Mouse (Mus musculus): Measurements from ENCODE around the gene Lin52. TPM values are rescaled to one million over a fixed set of nuclear protein-coding genes. Genes with fewer than 3 reads are reported as not detected.

Lin52 gene
- polyA plus RNA-seq, 1 experiment from 2014 or later, result 23.5 TPM

DNA sequence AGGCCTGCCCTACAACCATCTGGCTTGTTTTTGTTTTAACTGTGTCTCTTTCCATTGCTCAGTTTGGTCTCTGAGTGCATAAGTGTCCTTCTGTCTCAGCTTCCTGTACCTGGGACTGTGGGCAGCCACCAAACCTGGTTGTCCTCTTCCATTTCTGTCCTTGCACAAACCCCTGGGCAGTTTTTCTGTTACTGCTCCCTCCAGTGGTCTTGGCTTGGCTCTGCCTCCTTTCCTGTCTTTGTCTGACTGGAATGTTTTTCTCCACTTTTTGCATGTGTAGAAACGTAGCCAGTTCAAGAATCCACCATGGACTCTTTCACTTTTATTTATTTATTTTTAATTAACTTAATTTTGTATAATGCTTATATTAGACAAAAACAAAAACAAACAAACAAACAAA, 8.6 kb downstream of the Lin52 start:
- no peak overlapping the region for H3K4me3 ChIP-seq (ENCODE audit: low read length)
- ATAC-seq (ENCODE audit: low read depth), result no peak
- H3K9me3 ChIP-seq (ENCODE audit: control insufficient read depth, low read length), result no peaks in the 10 kb centered on the region
- WGBS, result 62% methylated on average over 1 of the region's 1 CpGs
- no peak overlapping the region for H3K4me2 ChIP-seq (ENCODE audit: low read depth, low read length)
- no peaks in the 10 kb centered on the region for H3K27me3 ChIP-seq (ENCODE audit: control insufficient read depth, insufficient read depth, low read depth, low read length)
- no peak overlapping the region for H3K27ac ChIP-seq (ENCODE audit: low read length)
- H3K9ac ChIP-seq (ENCODE audit: low read length), result no peak overlapping the region
- no peaks in the 10 kb centered on the region for H3K4me1 ChIP-seq (replicated peaks; ENCODE audit: control insufficient read depth, insufficient read depth, low read length)
- H3K36me3 ChIP-seq (ENCODE audit: control insufficient read depth, insufficient read depth, low read length), result peaks cover 23% of the 10 kb centered on the region

DNA sequence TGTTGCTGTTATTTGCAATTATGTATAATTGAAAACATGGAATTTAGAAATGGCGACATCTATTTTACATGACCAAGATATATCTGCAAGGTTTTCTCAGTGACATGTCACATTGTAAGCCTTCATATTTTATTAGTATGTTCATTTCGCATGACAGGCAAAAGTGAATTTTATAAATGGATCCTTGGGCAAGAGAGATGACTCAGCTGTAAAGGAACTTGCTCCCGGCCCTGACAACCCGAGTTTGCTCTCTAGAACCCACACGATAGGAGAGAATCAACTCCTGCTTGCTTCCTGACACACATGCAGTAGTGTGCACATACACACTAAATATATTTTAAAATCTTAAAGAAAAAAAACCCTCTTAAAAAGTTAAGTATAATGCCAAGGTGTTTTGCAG, 10.2 kb downstream of the Lin52 start:
- no peak overlapping the region for H3K27ac ChIP-seq (ENCODE audit: low read length)
- H3K4me3 ChIP-seq (ENCODE audit: low read length), result no peak overlapping the region
- H3K9ac ChIP-seq (ENCODE audit: low read length), result no peak overlapping the region
- WGBS, result 87% methylated on average over 5 of the region's 5 CpGs
- no peak overlapping the region for H3K4me2 ChIP-seq (ENCODE audit: low read depth, low read length)
- H3K27me3 ChIP-seq (ENCODE audit: control insufficient read depth, insufficient read depth, low read depth, low read length), result no peaks in the 10 kb centered on the region
- no peak for ATAC-seq (ENCODE audit: low read depth)
- H3K36me3 ChIP-seq (ENCODE audit: control insufficient read depth, insufficient read depth, low read length), result peaks cover 23% of the 10 kb centered on the region
- no peaks in the 10 kb centered on the region for H3K4me1 ChIP-seq (replicated peaks; ENCODE audit: control insufficient read depth, insufficient read depth, low read length)
- no peaks in the 10 kb centered on the region for H3K9me3 ChIP-seq (ENCODE audit: control insufficient read depth, low read length)

DNA sequence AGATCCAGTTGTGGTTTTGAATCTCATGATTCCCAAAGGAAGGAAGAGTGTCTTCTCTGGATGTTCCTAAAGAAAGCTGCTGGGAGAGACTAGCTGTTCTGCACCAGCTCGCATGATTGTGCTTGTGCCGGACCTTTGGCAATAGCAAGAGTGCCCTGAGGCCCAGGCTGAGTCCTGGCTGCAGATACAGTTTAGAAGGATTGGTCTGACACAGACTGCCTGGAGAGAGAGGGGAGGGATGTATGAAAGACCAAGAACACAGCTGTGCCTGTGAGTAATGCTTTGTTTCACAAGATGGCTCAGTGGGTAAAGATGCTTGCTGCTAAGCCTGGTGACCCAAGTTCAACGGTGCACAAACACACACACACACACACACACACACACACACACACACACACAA, 11.6 kb downstream of the Lin52 start:
- Histone ChIP-seq H3K36me3 (ENCODE audit: control insufficient read depth, insufficient read depth, low read length) (peaks cover 23% of the 10 kb centered on the region), H3K4me3 (ENCODE audit: low read length) (no peak overlapping the region), H3K4me2 (ENCODE audit: low read depth, low read length) (no peak overlapping the region), H3K9ac (ENCODE audit: low read length) (no peak overlapping the region), H3K27me3 (ENCODE audit: control insufficient read depth, insufficient read depth, low read depth, low read length) (no peaks in the 10 kb centered on the region), H3K27ac (ENCODE audit: low read length) (no peak overlapping the region), H3K9me3 (ENCODE audit: control insufficient read depth, low read length) (no peaks in the 10 kb centered on the region), H3K4me1 (replicated peaks; ENCODE audit: control insufficient read depth, insufficient read depth, low read length) (no peaks in the 10 kb centered on the region)
- ATAC-seq (ENCODE audit: low read depth), result no peak
- 92% methylated on average over 3 of the region's 3 CpGs for WGBS

DNA sequence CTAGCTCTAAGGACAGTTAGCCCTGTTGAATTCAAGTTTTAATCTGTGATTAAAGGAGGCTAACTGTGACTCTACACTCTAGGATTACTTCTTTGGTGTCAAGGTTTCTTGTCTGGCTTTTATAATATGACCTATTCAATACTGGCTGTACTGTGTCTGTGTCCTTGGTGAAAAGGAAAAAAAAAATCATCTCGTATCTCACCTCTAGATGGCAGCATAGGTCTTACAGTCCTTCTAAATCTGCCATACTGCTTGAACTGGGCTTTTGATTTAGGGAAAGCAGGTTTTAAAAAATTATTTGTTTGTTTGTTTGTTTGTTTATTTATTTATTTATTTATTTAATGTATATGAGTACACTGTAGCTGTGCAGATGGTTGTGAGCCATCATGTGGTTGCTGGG, 17.5 kb downstream of the Lin52 start:
- 2% methylated on average over 1 of the region's 1 CpGs for WGBS
- H3K4me1 ChIP-seq (replicated peaks; ENCODE audit: control insufficient read depth, insufficient read depth, low read length), result no peaks in the 10 kb centered on the region
- H3K9me3 ChIP-seq (ENCODE audit: control insufficient read depth, low read length), result no peaks in the 10 kb centered on the region
- no peak overlapping the region for H3K4me2 ChIP-seq (ENCODE audit: low read depth, low read length)
- ATAC-seq (ENCODE audit: low read depth), result no peak
- no peak overlapping the region for H3K4me3 ChIP-seq (ENCODE audit: low read length)
- H3K27ac ChIP-seq (ENCODE audit: low read length), result no peak overlapping the region
- no peak overlapping the region for H3K9ac ChIP-seq (ENCODE audit: low read length)
- no peaks in the 10 kb centered on the region for H3K27me3 ChIP-seq (ENCODE audit: control insufficient read depth, insufficient read depth, low read depth, low read length)
- 0 out of 2 replicates have a peak, but pooled peaks cover 2% of the 10 kb centered on the region for H3K36me3 ChIP-seq (ENCODE audit: control insufficient read depth, insufficient read depth, low read length)

DNA sequence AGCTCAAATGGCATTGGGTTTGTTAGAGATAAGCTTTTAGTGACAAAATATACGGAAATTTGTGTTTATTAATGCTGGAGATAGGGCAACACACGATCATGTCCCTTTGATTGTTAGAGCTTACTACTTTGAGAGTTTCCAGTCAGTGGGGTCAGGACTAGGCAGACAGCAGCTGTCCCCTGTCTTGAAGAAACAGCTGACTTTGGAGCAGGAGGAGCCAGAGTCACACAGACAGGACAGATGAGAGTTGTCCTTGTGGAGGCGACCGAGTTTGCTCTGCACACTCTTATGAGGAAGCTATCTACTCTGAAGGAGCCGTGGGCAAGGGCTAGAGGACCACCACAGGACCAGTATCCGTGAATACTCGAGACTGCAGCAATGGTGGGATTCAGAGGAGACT, 27.7 kb downstream of the Lin52 start:
- Histone ChIP-seq H3K27ac (ENCODE audit: low read length) (no peak overlapping the region), H3K4me2 (ENCODE audit: low read depth, low read length) (no peak overlapping the region), H3K9ac (ENCODE audit: low read length) (no peak overlapping the region), H3K4me1 (replicated peaks; ENCODE audit: control insufficient read depth, insufficient read depth, low read length) (no peaks in the 10 kb centered on the region), H3K4me3 (ENCODE audit: low read length) (no peak overlapping the region), H3K36me3 (ENCODE audit: control insufficient read depth, insufficient read depth, low read length) (0 out of 2 replicates have a peak, but pooled peaks cover 3% of the 10 kb centered on the region), H3K9me3 (ENCODE audit: control insufficient read depth, low read length) (no peaks in the 10 kb centered on the region), H3K27me3 (ENCODE audit: control insufficient read depth, insufficient read depth, low read depth, low read length) (no peaks in the 10 kb centered on the region)
- no peak for ATAC-seq (ENCODE audit: low read depth)
- 70% methylated on average over 7 of the region's 7 CpGs for WGBS

DNA sequence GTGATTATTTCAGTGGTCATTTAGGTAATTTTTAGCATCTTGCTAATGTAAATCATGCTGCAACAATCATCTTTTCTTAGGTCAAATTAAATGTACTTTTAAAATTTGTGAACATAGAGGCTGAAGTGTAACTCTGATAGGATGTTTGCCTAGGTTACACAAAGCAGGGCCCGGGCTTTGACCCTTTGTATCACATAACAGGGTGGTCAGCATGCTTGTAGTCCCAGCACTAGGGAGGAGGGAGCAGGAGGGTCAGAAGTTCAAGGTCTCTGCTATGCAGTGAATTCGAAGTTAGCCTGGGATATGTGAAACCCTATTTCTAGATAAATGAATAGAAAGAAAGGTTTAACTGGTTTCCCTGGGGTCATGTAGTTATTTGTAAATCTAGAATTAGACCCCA, 30.0 kb downstream of the Lin52 start:
- Histone ChIP-seq H3K27me3 (ENCODE audit: control insufficient read depth, insufficient read depth, low read depth, low read length) (no peaks in the 10 kb centered on the region), H3K36me3 (ENCODE audit: control insufficient read depth, insufficient read depth, low read length) (0 out of 2 replicates have a peak, but pooled peaks cover 3% of the 10 kb centered on the region), H3K4me2 (ENCODE audit: low read depth, low read length) (no peak overlapping the region), H3K4me1 (replicated peaks; ENCODE audit: control insufficient read depth, insufficient read depth, low read length) (no peaks in the 10 kb centered on the region), H3K9me3 (ENCODE audit: control insufficient read depth, low read length) (no peaks in the 10 kb centered on the region), H3K27ac (ENCODE audit: low read length) (no peak overlapping the region), H3K4me3 (ENCODE audit: low read length) (no peak overlapping the region), H3K9ac (ENCODE audit: low read length) (no peak overlapping the region)
- 44% methylated on average over 2 of the region's 2 CpGs for WGBS
- no peak for ATAC-seq (ENCODE audit: low read depth)

DNA sequence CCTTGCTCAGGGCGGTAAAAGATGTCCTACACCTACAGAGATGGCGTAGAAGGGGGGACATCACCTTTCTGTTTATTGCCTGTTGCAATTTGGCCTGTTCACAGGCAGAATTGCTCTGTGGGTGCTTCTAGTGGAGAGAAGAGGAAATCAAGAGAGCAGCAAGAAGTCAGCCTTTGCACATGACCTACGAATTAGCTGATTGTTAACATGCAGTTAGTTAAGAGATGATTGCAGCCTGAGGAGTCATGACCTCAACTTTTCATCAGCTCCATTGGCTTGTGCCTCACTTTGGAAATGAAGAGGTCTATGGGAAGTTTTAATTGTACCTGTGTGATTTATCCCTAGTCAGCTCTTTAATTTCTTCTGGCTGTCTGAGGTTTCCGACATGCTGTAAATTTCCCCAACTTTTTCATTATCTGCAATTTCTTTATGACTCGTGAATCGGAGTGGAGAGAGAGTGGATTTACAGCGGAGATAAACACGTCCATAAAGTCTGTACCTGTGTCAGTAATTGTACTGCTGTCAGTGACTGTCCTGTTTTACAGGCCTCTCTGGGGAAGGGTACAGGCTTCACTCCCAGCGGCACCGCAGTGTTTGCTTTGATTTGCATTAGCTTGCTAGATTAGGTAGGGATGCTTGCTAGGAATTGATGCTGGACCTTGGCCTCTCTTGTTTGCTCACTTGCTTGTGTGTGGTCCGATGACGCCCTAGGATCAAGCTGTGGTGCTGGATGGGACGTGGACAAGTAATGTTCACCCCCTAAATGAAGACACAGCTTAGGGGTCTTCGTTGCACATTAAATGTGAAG, 31.8 kb downstream of the Lin52 start:
- no peak for ATAC-seq (ENCODE audit: low read depth)
- Histone ChIP-seq H3K27ac (ENCODE audit: low read length) (no peak overlapping the region), H3K27me3 (ENCODE audit: control insufficient read depth, insufficient read depth, low read depth, low read length) (no peaks in the 10 kb centered on the region), H3K9ac (ENCODE audit: low read length) (no peak overlapping the region), H3K4me1 (replicated peaks; ENCODE audit: control insufficient read depth, insufficient read depth, low read length) (peaks cover 3% of the 10 kb centered on the region; the same call in 1 of the 2 replicates), H3K4me3 (ENCODE audit: low read length) (no peak overlapping the region), H3K36me3 (ENCODE audit: control insufficient read depth, insufficient read depth, low read length) (0 out of 2 replicates have a peak, but pooled peaks cover 3% of the 10 kb centered on the region), H3K4me2 (ENCODE audit: low read depth, low read length) (no peak overlapping the region), H3K9me3 (ENCODE audit: control insufficient read depth, low read length) (no peaks in the 10 kb centered on the region)
- 77% methylated on average over 14 of the region's 14 CpGs for WGBS

DNA sequence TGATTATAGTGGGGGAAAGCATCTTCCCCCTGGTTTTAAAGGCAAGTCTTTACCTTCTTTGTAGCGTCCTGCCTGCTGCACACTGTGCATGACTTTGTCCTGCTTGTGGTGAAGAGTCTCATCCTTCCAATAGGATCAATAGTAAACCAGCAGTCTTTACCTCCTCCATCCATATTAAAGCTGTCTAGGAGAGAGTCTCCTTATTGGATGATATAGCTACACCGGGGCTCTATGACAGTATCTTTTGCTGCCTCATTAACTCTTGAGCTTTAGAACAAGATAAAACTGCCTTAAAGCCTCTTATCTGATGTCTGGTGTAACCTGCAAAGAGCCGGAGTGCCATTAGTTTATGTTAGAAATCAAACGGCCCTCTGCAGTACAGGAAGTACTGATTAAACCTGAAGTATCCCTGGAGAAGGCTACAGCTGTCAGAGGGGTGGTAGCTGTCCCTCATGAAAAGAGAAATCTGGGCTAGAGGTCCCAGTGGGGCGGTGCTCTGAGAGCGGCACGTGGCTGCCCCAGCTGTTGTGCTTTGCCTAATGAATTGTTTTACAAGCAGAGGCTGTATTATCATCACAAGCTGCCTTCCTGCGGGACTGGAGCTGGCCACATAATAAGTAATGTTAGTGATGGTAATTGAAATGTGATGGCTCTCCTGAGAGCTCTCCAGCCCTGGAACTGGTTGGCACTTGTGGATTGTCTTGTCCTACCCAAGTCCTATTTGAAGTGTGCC, 36.3 kb downstream of the Lin52 start:
- WGBS, result 18% methylated on average over 8 of the region's 8 CpGs
- Histone ChIP-seq H3K9ac (ENCODE audit: low read length) (no peak overlapping the region), H3K4me3 (ENCODE audit: low read length) (no peak overlapping the region), H3K4me2 (ENCODE audit: low read depth, low read length) (no peak overlapping the region), H3K9me3 (ENCODE audit: control insufficient read depth, low read length) (no peaks in the 10 kb centered on the region), H3K27ac (ENCODE audit: low read length) (no peak overlapping the region), H3K4me1 (replicated peaks; ENCODE audit: control insufficient read depth, insufficient read depth, low read length) (peaks cover 12% of the 10 kb centered on the region), H3K27me3 (ENCODE audit: control insufficient read depth, insufficient read depth, low read depth, low read length) (no peaks in the 10 kb centered on the region), H3K36me3 (ENCODE audit: control insufficient read depth, insufficient read depth, low read length) (no peaks in the 10 kb centered on the region)
- peak; percentile 28; the same call in 1 of the 2 replicates for ATAC-seq (ENCODE audit: low read depth)

DNA sequence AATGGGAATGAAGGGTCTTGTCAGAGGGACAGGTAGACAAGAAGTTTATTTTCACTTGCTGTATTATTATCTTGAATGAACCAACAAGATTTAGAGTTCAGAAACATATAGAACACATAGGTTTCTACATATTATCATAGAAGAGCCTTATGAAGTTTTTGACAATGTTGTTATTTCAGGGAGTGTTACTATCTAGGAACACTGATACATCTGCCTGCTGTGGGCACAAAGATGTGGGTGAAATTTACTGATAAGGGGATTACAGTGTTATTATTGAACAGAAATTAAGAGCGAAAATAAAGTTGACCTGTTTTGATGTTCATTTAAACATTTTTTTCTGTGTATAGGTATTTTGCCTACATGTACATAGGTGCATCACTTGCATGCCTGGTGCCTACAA, 45.6 kb downstream of the Lin52 start:
- Histone ChIP-seq H3K9me3 (ENCODE audit: control insufficient read depth, low read length) (no peaks in the 10 kb centered on the region), H3K27me3 (ENCODE audit: control insufficient read depth, insufficient read depth, low read depth, low read length) (no peaks in the 10 kb centered on the region), H3K36me3 (ENCODE audit: control insufficient read depth, insufficient read depth, low read length) (no peaks in the 10 kb centered on the region), H3K27ac (ENCODE audit: low read length) (no peak overlapping the region), H3K9ac (ENCODE audit: low read length) (no peak overlapping the region), H3K4me3 (ENCODE audit: low read length) (no peak overlapping the region), H3K4me1 (replicated peaks; ENCODE audit: control insufficient read depth, insufficient read depth, low read length) (no peaks in the 10 kb centered on the region), H3K4me2 (ENCODE audit: low read depth, low read length) (no peak overlapping the region)
- WGBS, result 96% methylated on average over 1 of the region's 1 CpGs
- ATAC-seq (ENCODE audit: low read depth), result no peak
